Mouse (Mus musculus): Measurements from ENCODE around the gene Cdc14b.

The Cdc14b gene

DNA sequence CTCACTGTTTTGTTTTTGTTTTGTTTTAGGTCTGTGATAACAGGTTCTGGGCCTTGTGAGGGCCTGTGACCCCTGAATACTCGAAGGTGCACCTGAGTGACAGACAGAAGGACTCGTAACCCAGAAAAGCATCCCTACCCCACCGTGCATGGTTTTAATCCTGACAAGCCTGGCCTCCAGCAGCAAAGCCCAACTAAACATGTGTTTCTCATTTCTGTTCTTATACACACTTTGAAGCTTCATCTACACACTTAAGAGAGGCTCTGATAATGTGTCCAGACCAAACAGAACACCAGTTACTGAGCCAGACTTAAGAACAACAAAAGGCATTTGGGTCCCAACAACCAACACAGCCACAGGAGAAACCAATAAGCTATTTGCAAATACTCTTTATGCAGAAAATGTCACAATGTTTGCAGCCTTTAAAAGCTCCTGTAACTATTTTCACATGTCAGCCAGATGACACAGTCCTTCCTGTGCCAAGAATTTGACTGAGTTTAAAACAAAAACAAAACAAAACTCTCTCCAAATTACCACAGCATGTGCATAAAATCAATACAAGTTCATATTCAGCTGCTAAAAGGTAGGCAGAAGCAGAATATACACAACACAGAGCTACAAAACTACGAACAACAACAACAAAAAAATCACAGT is 39.9 kb downstream of the Cdc14b start:
- no peak for DNase-seq

DNA sequence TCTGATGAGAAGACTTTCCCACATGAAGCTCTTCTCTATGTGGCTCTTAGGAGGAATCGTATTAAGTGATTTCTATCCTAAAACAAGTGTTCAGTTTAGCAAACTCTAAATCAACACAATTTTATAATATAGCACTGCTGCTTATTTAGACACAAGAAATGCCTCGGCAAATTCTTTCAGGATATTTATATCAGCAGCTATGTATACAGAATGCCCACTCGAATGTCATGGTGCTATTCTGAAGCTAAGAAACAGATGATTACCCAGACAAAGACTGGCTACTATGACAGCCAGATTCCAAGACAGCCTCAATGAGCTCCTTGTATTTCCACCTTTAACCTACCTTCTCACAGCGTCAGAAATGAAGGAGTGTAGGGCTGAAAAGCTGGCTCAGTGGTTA is 42.0 kb downstream of the Cdc14b start:
- no peak for DNase-seq

GRCm38 (mm10) chr13:64226725-64227124 is 48.4 kb downstream of the Cdc14b start:
- DNase-seq, result no peak

DNA sequence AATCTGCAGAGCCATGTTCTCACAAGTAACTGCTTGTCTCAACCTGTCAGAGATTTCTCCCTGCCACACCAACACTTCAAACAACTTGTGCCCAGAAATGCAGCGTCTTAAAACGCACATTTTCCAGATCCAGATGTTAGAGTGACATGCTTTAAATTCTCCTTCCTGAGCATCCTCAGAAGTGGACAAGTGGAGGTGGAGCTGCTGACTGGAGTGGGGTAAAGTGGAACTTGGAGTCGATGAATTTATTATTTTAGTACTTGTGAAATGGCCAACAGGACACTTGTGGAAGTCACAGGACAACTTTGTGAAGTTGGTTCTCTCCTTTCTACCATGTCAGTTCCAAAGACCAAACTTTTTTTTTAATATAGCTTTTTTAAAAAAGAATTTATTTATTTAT is 49.4 kb downstream of the Cdc14b start:
- no peak for DNase-seq

DNA sequence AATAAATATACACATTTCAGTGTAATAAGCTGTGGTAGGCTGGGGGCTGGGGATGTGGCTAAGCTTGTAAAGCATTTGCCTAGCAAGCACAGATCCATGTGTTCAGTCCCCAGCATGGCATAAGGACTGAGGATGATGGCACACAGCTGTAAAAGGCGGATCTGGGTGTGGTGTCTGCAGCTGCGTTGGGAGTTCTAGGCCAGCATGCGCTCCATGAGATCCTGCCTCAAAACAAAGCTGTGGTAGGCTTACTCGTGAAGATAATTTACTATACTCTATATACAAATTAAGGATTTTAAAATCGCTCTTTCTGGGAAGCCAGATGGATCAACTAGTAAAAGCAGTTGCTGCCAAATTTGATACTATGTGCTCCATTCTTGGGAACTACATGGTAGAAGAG is 60.2 kb downstream of the Cdc14b start:
- DNase-seq, result no peak

DNA sequence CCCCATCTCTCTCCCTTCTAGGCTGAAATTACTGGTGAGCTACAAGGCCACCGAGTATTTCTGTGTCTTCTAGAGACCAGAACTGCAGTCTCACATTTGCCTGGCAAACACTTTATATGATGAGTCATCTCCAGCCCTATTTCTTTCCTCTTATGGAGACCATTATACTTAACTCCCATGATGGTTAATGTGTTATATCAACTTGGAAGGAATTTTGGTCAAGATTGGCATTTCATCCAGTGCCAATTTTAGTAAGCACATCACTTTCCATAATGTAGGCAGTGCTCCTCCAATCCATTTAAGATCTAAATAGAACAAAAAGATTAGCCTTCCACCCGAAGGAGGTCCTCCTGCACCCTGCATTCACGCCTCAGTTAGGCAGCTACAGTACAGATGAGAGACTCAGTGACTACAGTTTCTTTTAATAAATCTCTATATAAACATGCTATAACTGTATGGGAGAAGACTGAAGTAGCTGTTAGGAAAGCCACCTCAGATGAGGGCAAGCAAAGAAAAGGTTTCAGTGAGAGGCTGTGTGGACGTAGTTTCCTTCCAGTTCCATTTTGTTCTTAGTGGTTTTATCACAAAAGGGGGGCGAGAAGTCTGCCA is 63.0 kb downstream of the Cdc14b start:
- DNase-seq, result no peak

- DNase-seq, result no peak
These were observed 66.9 kb downstream of the Cdc14b start for GRCm38 (mm10) chr13:64208146-64208545.

GRCm38 (mm10) chr13:64205186-64205585 is 69.9 kb downstream of the Cdc14b start:
- DNase-seq, result no peak

- no peak for DNase-seq
These were observed 70.4 kb downstream of the Cdc14b start for GRCm38 (mm10) chr13:64204726-64205125.

DNA sequence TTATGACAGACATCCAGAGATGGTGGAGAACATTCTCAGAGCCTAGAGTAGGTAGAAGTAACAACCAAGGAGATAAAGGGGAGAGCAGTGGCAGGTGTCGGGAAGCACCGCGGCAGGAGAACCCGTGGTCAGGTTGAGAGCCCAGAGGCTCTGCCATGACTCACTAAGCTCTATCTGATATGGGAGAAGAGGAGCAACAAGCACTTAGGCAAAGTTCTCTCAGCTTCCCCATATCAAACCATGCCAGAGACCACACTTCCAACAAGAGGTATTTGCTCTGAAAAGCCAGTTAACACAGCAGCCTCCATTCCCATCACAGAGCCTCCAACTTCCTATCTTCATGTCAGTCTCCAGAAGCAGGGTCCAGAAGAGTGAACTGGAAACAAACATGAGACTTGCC is 74.2 kb downstream of the Cdc14b start:
- DNase-seq, result no peak

DNA sequence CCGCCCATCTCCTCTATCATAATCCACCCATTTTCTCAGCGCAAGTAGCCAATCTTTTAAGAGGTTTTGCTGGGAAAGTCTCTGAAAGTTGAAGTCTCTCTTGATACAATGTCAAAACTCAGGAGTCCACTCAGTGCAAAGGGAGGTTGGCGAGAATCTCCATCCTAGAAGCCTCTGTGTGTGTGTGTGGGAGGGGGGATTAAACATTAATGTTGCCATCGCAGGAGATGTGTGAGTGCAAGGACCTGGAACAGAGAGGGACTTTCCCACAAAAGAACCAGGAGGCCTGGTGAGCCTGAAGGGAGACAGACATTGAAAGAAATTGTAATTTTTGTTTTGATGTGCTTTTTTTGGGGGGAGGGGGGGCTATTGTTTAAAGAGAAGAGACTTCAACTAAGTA is 76.8 kb downstream of the Cdc14b start:
- no peak for DNase-seq

DNA sequence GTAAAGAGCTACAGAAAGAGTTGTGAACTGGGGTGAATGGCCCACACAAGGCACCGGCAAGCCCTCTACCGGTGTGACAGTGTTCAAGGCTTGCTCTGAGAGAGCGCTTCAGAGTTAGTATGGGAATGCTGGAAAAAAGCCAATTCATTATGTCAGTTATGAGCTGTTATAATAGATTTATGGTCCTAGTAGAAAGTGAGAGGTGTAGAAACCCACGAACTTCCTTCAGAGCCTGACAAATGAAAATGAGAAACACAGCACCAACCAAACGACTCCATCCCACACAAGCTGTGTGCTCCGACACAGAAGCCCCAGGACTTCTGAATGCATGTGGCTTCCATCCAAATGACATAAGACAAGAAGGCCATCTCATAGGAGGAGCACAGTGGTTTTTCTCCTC is 77.2 kb downstream of the Cdc14b start:
- no peak for DNase-seq

DNA sequence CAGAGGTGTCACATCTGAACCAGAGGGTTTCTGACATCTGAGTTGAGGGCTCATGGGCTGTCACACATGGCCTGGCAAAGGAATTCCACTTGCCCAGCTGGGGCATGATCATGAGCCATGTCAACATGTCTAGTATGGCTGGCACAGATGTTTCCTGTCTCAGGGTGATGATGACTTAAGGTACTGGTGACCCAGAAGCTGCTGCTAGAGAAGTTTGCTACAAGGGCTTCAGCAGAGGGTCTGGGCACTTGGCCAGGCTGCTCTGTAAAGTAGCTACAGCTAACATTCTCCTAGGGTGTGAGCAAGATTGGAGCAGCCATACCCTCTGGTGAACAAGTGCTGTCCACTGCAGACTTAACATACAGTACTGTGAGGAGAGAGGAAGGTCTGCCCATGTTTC is 88.0 kb downstream of the Cdc14b start:
- no peak for DNase-seq

DNA sequence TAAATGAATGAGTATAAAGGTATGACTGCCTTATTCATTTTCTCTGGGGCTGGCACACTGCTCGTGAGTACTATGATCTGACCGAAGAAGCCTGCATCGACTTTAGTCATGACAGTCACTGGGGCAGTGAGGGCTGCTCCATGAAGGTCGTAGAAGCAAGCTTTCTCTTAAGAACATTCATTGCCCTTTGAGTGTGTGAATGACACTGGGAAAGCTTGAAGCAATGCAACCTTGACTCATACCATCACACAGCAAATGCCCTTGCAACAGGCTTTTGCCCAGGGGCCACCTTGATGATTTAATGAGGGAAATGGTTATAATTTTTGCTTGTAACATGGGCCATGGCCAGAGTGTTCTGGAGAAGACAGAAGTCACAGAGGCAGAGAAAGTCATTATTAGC is 88.6 kb downstream of the Cdc14b start:
- no peak for DNase-seq

DNA sequence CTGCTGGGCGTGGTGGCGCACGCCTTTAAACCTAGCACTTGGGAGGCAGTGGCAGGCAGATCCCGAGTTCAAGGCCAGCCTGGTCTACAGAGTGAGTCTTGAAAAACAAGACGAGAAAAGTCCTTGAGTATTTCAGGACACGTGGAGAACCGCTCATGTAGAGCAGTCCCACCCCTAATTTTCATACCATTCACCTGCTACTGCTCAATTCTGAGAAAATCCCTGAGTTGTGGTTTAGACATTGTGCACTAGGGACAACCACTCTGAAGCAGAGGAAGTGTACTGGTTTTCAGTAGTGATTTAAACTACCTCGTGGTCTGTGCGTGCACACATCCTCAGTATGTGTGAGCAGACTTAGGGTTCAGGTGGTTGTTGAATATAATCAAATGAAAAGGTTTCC is 89.5 kb downstream of the Cdc14b start:
- DNase-seq, result no peak

DNA sequence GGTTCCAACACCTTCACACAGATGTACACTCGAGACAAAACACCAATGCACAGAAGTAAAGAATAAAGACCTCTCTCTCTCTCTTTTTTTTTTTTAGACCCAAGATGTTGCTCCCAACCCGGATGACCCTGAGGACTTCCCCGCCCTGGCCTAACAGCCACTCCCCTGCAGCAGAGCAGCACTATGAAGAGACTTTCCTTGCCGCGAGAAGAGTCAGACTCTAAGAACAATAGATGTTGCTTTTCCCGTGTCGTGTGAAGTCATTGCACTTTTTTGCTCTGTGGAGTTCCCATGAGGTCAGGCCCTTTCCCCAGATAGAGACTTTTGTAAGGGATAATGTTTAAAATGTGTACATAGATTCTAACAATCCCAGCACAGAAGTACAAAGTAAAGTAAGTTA is 89.9 kb downstream of the Cdc14b start:
- no peak for DNase-seq

DNA sequence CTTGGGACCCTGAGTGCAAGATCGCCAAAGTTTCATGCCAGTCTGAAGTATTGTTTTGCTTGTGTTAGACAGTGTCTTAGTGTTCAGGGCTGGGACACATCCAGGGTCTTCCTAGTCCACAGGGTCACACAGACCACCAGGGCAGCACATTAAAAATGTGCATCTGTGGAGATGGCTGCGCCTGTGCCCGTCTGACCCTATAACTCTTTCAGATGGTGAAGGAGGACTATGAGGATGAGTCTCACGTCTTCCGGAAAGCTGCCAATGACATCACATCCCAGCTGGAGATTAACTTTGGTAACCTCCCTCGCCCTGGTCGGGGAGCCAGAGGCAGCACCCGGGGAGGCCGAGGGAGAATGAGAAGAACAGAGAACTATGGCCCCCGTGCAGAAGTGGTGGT is 90.7 kb downstream of the Cdc14b start:
- DNase-seq, result no peak

GRCm38 (mm10) chr13:64183583-64183982 is 91.5 kb downstream of the Cdc14b start:
- peak in 1 of 2 experiments; percentile 15 for DNase-seq

DNA sequence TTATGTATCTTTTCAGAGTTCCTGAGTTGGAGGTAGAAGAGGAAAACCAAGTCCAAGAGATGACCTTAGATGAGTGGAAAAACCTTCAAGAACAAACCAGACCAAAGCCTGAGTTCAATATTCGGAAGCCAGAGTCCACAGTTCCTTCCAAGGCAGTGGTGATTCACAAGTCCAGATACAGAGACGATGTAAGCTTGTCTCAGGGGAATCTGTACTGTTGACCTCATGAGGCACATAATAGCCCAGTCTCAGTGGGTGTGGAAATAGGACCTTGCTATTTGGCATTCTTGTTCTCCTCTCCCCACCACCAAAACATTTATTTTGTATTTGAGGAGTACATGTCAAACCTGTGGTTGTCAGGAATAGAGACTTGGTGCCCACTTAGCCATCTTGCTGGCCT is 93.0 kb downstream of the Cdc14b start:
- no peak for DNase-seq

DNA sequence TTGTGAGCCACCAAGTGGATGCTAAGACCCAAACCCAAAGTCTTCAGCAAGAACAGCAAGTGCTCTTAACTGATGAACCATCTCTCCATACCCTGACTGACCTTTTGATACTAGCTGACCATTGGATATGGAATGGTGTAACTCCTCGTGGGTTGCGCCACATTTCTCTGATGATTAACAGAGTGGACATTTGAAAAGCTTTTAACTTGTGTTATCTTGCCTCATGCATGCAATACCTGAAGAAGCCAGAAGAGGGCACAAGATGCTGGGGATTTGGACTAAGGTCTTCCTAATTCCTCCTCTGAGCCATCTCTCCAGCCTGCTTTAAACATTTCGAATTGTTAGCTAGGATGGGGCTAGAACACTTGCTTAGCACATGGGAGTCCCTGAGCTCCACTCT is 94.2 kb downstream of the Cdc14b start:
- peak; percentile 27 to 74 for DNase-seq

GRCm38 (mm10) chr13:64180300-64180699 is 94.8 kb downstream of the Cdc14b start:
- no peak for DNase-seq

- no peak for DNase-seq
These were observed 96.1 kb downstream of the Cdc14b start for GRCm38 (mm10) chr13:64178746-64179652.

DNA sequence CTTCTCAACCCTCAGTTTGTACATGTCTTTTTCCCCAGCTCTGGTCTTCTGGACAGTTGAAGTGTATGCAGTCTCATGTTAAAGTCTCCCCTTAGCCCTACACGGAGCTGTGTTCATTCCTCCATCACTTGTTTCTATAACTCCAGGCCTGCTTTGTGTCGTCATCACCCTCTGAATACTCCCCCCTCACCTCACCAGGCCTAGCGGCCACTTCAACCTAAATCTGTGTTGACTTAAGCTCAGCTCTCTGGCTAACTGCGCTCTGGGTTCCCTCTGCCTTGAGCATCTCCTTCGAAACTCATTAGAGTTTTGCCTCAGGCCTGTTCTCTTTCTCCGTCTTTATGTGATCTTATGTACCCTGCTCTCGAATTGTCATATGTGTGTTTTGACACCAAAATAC is 97.1 kb downstream of the Cdc14b start:
- DNase-seq, result no peak

DNA sequence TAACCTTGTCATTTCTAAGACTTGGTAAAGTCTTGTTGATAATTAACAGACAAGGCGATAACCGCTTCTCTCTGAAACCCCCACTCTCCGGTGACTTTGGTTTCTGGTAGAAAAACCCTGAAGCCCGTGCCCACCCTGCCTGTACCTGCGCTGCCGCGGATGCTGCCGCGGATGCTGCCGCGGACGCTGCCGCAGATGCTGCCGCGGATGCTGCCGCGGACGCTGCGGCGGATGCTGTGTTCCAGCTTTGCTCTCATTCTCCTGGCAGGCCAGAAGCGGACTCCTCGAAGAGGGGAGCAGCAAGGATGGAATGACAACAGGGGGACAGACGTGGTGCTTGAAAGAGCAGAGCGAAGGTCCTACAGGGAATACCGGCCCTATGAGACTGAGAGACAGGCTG is 105.3 kb downstream of the Cdc14b start:
- DNase-seq, result no peak

Measured in cerebellum, postnatal 25 days (tissue).